Mouse (Mus musculus): ENCODE results near the gene Isg20l2. TPM values are rescaled to one million over a fixed set of nuclear protein-coding genes. Genes with fewer than 3 reads are reported as not detected.

Isg20l2 gene
- polyA plus RNA-seq, 1 experiment from 2014 or later = 62.5 TPM

- no peak for ATAC-seq (replicated peaks; ENCODE audit: low FRiP score)
- Histone ChIP-seq H3K36me3 (peaks cover 54% of the 10 kb centered on the region), H3K9me3 (replicated peaks) (no peaks in the 10 kb centered on the region), H3K27ac (no peak overlapping the region), H3K9ac (no peak overlapping the region), H3K4me3 (replicated peaks) (no peak overlapping the region), H3K4me2 (no peak overlapping the region), H3K27me3 (no peaks in the 10 kb centered on the region), H3K4me1 (peaks cover 25% of the 10 kb centered on the region)
- 94% methylated on average over 10 of the region's 10 CpGs for WGBS
These were observed 16.2 kb upstream of the Isg20l2 start for GRCm38 (mm10) chr3:87913891-87914290.

DNA sequence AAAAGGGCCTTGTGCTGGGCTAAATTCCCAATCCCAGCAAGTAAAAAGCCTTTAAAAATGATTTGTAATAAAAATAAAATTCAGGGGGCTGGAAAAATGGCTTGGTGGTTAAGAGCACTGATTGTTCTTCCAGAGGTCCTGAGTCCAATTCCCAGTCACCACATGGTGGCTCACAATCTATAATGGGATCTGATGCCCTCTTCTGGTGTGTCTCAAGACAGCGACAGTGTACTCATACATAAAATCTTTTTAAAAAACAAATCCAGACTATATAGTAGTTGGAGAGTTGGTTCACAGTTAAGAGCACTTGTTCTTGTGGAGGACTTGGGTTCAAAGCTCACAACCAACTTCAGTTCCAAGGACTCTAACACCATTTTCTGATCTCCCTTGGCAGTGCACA lies 13.1 kb upstream of the Isg20l2 start:
- H3K27me3 ChIP-seq = no peaks in the 10 kb centered on the region
- 82% methylated on average over 1 of the region's 1 CpGs for WGBS
- no peak overlapping the region for H3K9ac ChIP-seq
- no peak for ATAC-seq (replicated peaks; ENCODE audit: low FRiP score)
- no peaks in the 10 kb centered on the region for H3K9me3 ChIP-seq (replicated peaks)
- H3K4me2 ChIP-seq = no peak overlapping the region
- peaks cover 59% of the 10 kb centered on the region for H3K36me3 ChIP-seq
- no peak overlapping the region for H3K4me3 ChIP-seq (replicated peaks)
- H3K4me1 ChIP-seq = peaks cover 9% of the 10 kb centered on the region
- no peak overlapping the region for H3K27ac ChIP-seq

- H3K4me2 ChIP-seq = peak overlapping the region; percentile 67; the same call in 1 of the 2 replicates
- H3K36me3 ChIP-seq = peaks cover 64% of the 10 kb centered on the region
- peak overlapping the region; percentile 92; the same call in 1 of the 2 replicates for H3K27ac ChIP-seq
- no peak overlapping the region for H3K9ac ChIP-seq
- 94% methylated on average over 1 of the region's 1 CpGs for WGBS
- no peaks in the 10 kb centered on the region for H3K27me3 ChIP-seq
- no peaks in the 10 kb centered on the region for H3K9me3 ChIP-seq (replicated peaks)
- no peak for ATAC-seq (replicated peaks; ENCODE audit: low FRiP score)
- H3K4me3 ChIP-seq (replicated peaks) = 0 out of 2 replicates have a peak overlapping the region, but pooled peaks have one; percentile 66
- peaks cover 9% of the 10 kb centered on the region for H3K4me1 ChIP-seq
These were observed 11.6 kb upstream of the Isg20l2 start for GRCm38 (mm10) chr3:87918551-87918950.

- peak within 1 kb of the TSS; percentile 67 for H3K4me2 ChIP-seq
- peak within 1 kb of the TSS; percentile 75 for H3K9ac ChIP-seq
- peaks cover 64% of the 10 kb centered on the region for H3K36me3 ChIP-seq
- peaks cover 9% of the 10 kb centered on the region for H3K4me1 ChIP-seq
- peak within 1 kb of the TSS; percentile 66 for H3K4me3 ChIP-seq (replicated peaks)
- peak; percentile 91 for ATAC-seq (replicated peaks; ENCODE audit: low FRiP score)
- no peaks in the 10 kb centered on the region for H3K27me3 ChIP-seq
- peak within 1 kb of the TSS; percentile 92 for H3K27ac ChIP-seq
- under 1% methylated on average over 30 of the region's 30 CpGs for WGBS
- H3K9me3 ChIP-seq (replicated peaks) = no peaks in the 10 kb centered on the region
These were observed 10.6 kb upstream of the Isg20l2 start, which contains the start of gene Mrpl24 for GRCm38 (mm10) chr3:87919336-87920108. Gene Mrpl24 (plus strand): TSS chr3:87919506.

DNA sequence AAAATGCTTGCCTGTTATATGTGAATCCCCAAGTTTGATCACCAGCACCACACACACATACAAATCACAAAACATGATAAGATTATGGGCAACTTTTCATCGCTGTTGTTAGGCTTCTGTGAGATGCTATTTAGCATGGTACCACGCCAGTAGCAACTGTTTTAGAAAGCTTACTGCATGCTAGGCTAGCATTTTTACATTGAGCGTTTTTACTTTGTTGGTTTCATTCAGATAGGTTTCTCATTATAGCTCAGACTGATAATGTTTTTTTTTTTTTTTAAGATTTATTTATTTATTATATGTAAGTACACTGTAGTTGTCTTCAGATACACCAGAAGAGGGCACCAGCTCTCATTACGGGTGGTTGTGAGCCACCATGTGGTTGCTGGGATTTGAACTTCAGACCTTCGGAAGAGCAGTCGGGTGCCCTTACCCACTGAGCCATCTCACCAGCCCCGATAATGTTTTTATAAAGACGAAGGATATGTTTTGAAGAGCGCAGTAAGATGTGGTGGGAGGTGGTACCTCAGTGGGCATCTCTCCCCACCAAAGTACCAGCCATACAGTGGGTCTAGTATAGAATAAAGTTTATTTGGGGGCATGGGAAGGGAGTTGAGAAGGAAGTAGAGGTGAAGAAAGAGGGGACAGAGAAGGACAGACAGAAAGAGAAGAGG lies 9.7 kb upstream of the Isg20l2 start:
- ATAC-seq (replicated peaks; ENCODE audit: low FRiP score) = no peak
- Histone ChIP-seq H3K4me3 (replicated peaks) (peak overlapping the region; percentile 66), H3K4me2 (peak overlapping the region; percentile 67), H3K9me3 (replicated peaks) (no peaks in the 10 kb centered on the region), H3K27me3 (no peaks in the 10 kb centered on the region), H3K9ac (peak overlapping the region; percentile 75), H3K4me1 (peaks cover 9% of the 10 kb centered on the region), H3K36me3 (peaks cover 64% of the 10 kb centered on the region), H3K27ac (no peak overlapping the region; the same call in 1 of the 2 replicates)
- 66% methylated on average over 9 of the region's 9 CpGs for WGBS

- H3K27me3 ChIP-seq = no peaks in the 10 kb centered on the region
- no peak overlapping the region for H3K27ac ChIP-seq
- H3K9ac ChIP-seq = no peak overlapping the region
- no peaks in the 10 kb centered on the region for H3K9me3 ChIP-seq (replicated peaks)
- H3K4me1 ChIP-seq = peaks cover 18% of the 10 kb centered on the region
- H3K36me3 ChIP-seq = peaks cover 64% of the 10 kb centered on the region
- no peak overlapping the region for H3K4me2 ChIP-seq
- H3K4me3 ChIP-seq (replicated peaks) = no peak overlapping the region
- WGBS = 84% methylated on average over 7 of the region's 7 CpGs
- ATAC-seq (replicated peaks; ENCODE audit: low FRiP score) = no peak
These were observed 5.1 kb upstream of the Isg20l2 start for GRCm38 (mm10) chr3:87924996-87925395.

GRCm38 (mm10) chr3:87927452-87927851 lies 2.7 kb upstream of the Isg20l2 start:
- Histone ChIP-seq H3K27ac (no peak overlapping the region), H3K36me3 (peaks cover 66% of the 10 kb centered on the region), H3K27me3 (no peaks in the 10 kb centered on the region), H3K4me2 (no peak overlapping the region), H3K9ac (no peak overlapping the region), H3K4me3 (replicated peaks) (no peak overlapping the region), H3K4me1 (peaks cover 28% of the 10 kb centered on the region), H3K9me3 (replicated peaks) (no peaks in the 10 kb centered on the region)
- ATAC-seq (replicated peaks; ENCODE audit: low FRiP score) = no peak
- 90% methylated on average over 5 of the region's 5 CpGs for WGBS

DNA sequence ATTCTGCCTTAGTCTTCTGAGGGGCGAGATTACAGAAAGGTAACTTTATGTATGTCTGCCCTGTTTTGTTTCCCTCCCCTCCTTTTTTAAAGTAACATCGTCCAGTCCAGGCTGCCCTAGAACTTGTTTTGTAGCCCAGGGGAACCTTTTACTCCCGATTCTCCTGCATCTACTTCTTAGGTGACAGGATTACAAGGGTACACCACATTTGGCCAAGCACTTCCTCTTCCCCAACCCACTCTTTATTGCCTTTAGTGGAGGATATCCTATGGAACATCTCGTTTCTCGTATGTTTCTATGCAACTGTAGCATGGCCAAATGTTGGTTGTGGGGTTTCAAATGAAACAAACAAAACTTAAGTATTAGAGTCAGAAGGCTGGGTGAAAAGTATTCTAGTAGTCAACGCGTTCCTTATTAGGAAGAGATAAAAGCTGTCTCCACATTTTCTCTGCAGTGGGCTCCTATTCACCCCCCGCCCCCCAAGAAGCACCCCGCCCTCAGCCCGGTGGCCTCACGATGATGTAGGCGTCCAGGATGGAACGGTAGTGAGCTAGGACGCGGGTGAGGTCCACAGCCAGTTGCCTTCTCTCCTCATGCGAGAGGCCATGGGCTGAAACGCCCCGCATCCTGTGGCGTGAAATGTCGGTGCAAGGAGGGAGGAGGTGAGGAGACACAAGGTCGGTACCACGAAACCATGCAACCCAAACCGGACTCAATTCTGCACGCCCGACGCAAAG lies 605 bp upstream of the Isg20l2 start:
- ATAC-seq (replicated peaks; ENCODE audit: low FRiP score) = peak; percentile 56
- Histone ChIP-seq H3K4me1 (peaks cover 41% of the 10 kb centered on the region), H3K4me2 (peak overlapping the region; percentile 75), H3K9me3 (replicated peaks) (no peaks in the 10 kb centered on the region), H3K9ac (peak overlapping the region; percentile 80), H3K36me3 (peaks cover 64% of the 10 kb centered on the region), H3K27ac (peak overlapping the region; percentile 95), H3K4me3 (replicated peaks) (peak overlapping the region; percentile 71), H3K27me3 (no peaks in the 10 kb centered on the region)
- whole genome bisulfite sequencing = 4% methylated on average over 26 of the region's 26 CpGs

GRCm38 (mm10) chr3:87934026-87934425 lies 3.9 kb downstream of the Isg20l2 start:
- H3K4me2 ChIP-seq = no peak overlapping the region
- H3K9me3 ChIP-seq (replicated peaks) = no peaks in the 10 kb centered on the region
- no peak overlapping the region for H3K9ac ChIP-seq
- H3K4me3 ChIP-seq (replicated peaks) = no peak overlapping the region
- ATAC-seq (replicated peaks; ENCODE audit: low FRiP score) = no peak
- no peaks in the 10 kb centered on the region for H3K27me3 ChIP-seq
- H3K36me3 ChIP-seq = peaks cover 74% of the 10 kb centered on the region
- no peak overlapping the region for H3K27ac ChIP-seq
- peaks cover 45% of the 10 kb centered on the region for H3K4me1 ChIP-seq
- 83% methylated on average over 5 of the region's 5 CpGs for WGBS

DNA sequence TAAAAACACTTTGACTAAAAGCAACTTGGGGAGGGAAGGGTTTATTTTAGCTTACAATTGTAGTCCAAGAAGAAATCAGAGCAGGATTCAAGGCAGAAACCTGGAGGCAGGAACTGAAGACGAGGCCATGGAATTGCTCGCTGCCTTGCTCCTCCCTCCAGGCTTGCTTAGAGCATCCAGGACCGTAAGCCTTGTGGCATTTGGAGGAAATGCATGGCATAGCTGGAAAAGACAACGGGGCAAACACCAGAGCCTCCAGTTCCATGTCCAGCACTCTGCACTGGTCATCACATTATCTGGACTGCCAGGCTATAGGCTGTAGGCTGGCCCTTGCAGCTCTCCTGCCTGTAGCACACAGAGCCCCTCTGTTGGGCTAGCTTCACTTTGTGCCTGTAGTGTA lies 4.4 kb downstream of the Isg20l2 start:
- WGBS = 66% methylated on average over 4 of the region's 4 CpGs
- Histone ChIP-seq H3K27me3 (no peaks in the 10 kb centered on the region), H3K9ac (no peak overlapping the region), H3K4me3 (replicated peaks) (no peak overlapping the region), H3K9me3 (replicated peaks) (no peaks in the 10 kb centered on the region), H3K27ac (no peak overlapping the region), H3K36me3 (peaks cover 79% of the 10 kb centered on the region), H3K4me1 (peaks cover 40% of the 10 kb centered on the region), H3K4me2 (no peak overlapping the region)
- ATAC-seq (replicated peaks; ENCODE audit: low FRiP score) = no peak

DNA sequence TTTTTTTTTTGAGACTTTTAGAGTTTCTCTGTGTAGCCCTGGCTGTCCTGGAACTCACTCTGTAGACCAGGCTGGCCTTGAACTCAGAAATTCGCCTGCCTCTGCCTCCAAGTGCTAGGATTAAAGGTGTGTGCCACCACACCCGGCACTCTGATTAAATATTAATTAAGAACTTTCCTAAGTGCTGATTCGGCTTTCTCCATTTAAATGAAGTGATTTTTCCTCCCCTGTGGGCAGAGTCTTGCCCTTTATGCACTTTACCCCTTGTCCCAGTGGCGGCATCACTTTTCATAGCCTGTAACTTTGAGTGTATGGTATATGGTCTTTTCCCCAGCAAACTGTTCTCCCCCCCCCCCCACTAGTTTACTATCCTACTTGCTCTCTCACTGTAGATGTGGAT lies 5.1 kb downstream of the Isg20l2 start:
- Histone ChIP-seq H3K9me3 (replicated peaks) (no peaks in the 10 kb centered on the region), H3K9ac (no peak overlapping the region), H3K36me3 (peaks cover 86% of the 10 kb centered on the region), H3K4me3 (replicated peaks) (no peak overlapping the region), H3K27me3 (no peaks in the 10 kb centered on the region), H3K4me2 (no peak overlapping the region), H3K4me1 (peaks cover 40% of the 10 kb centered on the region), H3K27ac (0 out of 2 replicates have a peak overlapping the region, but pooled peaks have one; percentile 13)
- no peak for ATAC-seq (replicated peaks; ENCODE audit: low FRiP score)
- WGBS = 73% methylated on average over 4 of the region's 4 CpGs

DNA sequence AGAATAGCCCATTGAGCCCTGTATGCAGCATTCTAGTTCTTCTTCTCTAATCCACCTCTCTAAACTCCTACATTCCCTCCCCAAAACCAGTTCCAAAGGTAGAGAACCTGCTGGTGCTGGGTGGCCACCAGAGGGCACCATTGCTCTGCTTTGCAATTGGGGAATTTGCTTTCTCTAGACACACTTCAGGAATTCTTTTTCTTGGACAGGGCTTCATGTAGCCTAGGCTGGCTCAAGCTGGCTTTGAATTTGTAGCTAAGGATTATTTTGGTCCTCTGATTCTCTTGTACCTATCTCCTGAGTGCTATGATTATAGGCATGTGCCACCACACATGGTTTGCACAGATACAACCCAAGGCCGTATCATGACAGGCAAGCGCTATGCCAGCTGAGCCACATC lies 5.7 kb downstream of the Isg20l2 start:
- ATAC-seq (replicated peaks; ENCODE audit: low FRiP score) = peak; percentile 27; the same call in 1 of the 2 replicates
- Histone ChIP-seq H3K4me2 (no peak overlapping the region), H3K4me1 (peaks cover 39% of the 10 kb centered on the region), H3K36me3 (peaks cover 92% of the 10 kb centered on the region), H3K27me3 (no peaks in the 10 kb centered on the region), H3K4me3 (replicated peaks) (no peak overlapping the region), H3K9me3 (replicated peaks) (no peaks in the 10 kb centered on the region), H3K9ac (no peak overlapping the region), H3K27ac (0 out of 2 replicates have a peak overlapping the region, but pooled peaks have one; percentile 13)
- WGBS = 95% methylated on average over 2 of the region's 2 CpGs
